Mouse (Mus musculus): ENCODE measurements at regions not wholly inside any gene's neighbourhood (a gene's known extent, or its start where the extent isn't known, plus 50 kb on each side); places are given as distances from the start of the nearest gene placed in this dataset.
A peak's percentile ranks its signal among the peaks of the same experiment; 100 is the strongest.

DNA sequence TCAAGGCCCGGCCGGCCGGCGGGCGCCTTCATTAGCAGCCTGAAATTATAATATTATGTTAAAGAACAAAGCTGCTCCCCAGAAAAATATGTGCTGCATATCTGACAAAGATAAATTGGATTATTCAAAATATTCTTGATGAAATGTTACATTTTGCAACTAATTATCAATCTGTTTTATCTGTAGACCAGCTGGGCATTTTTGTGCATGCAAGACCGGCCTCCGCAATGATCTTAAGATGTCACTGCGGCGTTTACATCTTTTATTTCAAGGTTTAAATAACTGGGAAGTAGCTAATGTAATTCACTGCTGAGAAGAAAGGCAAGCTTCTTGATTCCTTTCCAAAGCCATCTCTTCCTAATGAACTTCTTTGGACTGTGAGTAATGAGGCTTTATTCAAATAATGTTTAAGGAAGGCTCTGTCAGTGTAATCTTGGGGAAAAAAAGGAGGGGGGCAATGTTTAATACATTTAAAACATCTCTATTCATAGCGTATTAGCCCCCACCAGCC lies 137.7 kb upstream of the Mki67 start:
- Histone ChIP-seq H3K27me3 (ENCODE audit: control insufficient read depth, insufficient read depth, low read length) (peaks cover 4% of the 10 kb centered on the region), H3K36me3 (ENCODE audit: control insufficient read depth, insufficient read depth, low read length) (no peaks in the 10 kb centered on the region), H3K4me2 (ENCODE audit: low read depth, low read length, severe bottlenecking) (peak overlapping the region; percentile 48), H3K27ac (ENCODE audit: low read depth, low read length) (no peak overlapping the region), H3K9ac (ENCODE audit: low read length) (no peak overlapping the region), H3K4me1 (replicated peaks; ENCODE audit: control insufficient read depth, insufficient read depth, low read length) (peaks cover 5% of the 10 kb centered on the region; the same call in 1 of the 2 replicates), H3K4me3 (ENCODE audit: low read depth, low read length) (peak overlapping the region; percentile 17; the same call in 1 of the 2 replicates), H3K9me3 (ENCODE audit: control insufficient read depth, low read length) (no peaks in the 10 kb centered on the region)
- ATAC-seq (replicated peaks; ENCODE audit: low FRiP score) (no peak; the same call in 1 of the 2 replicates), DNase-seq (ENCODE audit: low spot score) (no peak)
- 11% methylated on average over 10 of the region's 10 CpGs for WGBS

DNA sequence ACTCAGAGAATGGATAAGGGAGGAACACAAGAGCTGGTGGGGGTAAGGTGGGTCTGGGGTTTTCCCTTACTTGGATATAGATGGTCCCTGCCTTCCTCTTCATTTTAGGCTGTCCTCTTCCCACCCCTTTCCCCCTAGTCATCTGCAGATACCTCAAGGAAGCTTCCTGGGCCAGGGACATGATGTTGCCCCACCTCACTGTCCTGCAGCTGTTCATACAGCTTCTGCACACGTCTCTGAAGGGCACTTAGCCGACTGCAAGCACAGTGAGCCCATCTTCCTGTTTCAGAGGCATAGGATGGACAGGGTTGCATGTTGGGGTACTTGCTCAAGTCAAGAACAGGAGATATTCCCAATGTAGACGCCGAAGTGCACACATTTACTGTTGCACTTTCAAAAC lies 144.1 kb upstream of the Mki67 start:
- no peak for DNase-seq (ENCODE audit: low spot score)
- WGBS, result 61% methylated on average over 4 of the region's 4 CpGs
- Histone ChIP-seq H3K9ac (ENCODE audit: low read length) (no peak overlapping the region), H3K4me1 (replicated peaks; ENCODE audit: control insufficient read depth, insufficient read depth, low read length) (peaks cover 3% of the 10 kb centered on the region; the same call in 1 of the 2 replicates), H3K36me3 (ENCODE audit: control insufficient read depth, insufficient read depth, low read length) (no peaks in the 10 kb centered on the region), H3K9me3 (ENCODE audit: control insufficient read depth, low read length) (no peaks in the 10 kb centered on the region), H3K27ac (ENCODE audit: low read depth, low read length) (no peak overlapping the region), H3K4me2 (ENCODE audit: low read depth, low read length, severe bottlenecking) (no peak overlapping the region), H3K4me3 (ENCODE audit: low read depth, low read length) (no peak overlapping the region), H3K27me3 (ENCODE audit: control insufficient read depth, insufficient read depth, low read length) (no peaks in the 10 kb centered on the region; the same call in 1 of the 2 replicates)
- no peak for ATAC-seq (replicated peaks; ENCODE audit: low FRiP score)

DNA sequence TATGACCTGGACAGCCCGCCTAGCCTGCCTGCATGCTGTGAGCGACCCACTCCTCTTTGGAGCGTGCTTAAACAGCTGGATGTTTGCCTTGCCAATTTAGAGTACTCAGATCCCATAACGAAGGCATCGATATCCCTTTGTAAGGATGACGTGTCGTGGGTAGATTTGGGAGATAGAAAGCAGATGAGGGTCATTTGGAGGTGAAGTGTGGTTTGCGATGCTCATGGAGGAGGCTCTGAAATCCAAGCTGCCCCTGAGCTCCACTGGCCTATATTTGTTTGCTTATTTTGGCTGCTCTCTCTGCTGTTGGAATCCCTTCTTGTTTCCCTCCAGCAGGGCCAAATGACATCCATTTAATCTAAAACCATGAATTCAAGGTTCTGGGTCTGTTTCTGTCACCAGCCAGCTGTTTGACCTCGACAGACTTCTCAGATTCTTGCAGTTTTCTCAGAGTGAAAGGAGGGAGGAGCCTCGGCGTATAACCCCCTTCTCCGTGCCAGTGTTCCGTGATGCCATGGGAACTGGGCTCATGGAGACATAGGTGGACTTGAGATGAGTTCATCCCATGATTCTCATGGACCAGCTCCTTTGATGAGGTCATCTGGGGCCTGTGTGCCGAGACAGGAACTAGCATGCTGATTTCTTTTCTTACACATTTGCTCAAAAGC lies 144.7 kb upstream of the Mki67 start:
- Histone ChIP-seq H3K36me3 (ENCODE audit: control insufficient read depth, insufficient read depth, low read length) (no peaks in the 10 kb centered on the region), H3K27me3 (ENCODE audit: control insufficient read depth, insufficient read depth, low read length) (no peaks in the 10 kb centered on the region; the same call in 1 of the 2 replicates), H3K4me1 (replicated peaks; ENCODE audit: control insufficient read depth, insufficient read depth, low read length) (peaks cover 3% of the 10 kb centered on the region; the same call in 1 of the 2 replicates), H3K9me3 (ENCODE audit: control insufficient read depth, low read length) (no peaks in the 10 kb centered on the region), H3K4me3 (ENCODE audit: low read depth, low read length) (no peak overlapping the region), H3K27ac (ENCODE audit: low read depth, low read length) (no peak overlapping the region), H3K9ac (ENCODE audit: low read length) (no peak overlapping the region), H3K4me2 (ENCODE audit: low read depth, low read length, severe bottlenecking) (no peak overlapping the region)
- no peak for ATAC-seq (replicated peaks; ENCODE audit: low FRiP score)
- DNase-seq (ENCODE audit: low spot score), result no peak
- WGBS, result 59% methylated on average over 14 of the region's 14 CpGs

DNA sequence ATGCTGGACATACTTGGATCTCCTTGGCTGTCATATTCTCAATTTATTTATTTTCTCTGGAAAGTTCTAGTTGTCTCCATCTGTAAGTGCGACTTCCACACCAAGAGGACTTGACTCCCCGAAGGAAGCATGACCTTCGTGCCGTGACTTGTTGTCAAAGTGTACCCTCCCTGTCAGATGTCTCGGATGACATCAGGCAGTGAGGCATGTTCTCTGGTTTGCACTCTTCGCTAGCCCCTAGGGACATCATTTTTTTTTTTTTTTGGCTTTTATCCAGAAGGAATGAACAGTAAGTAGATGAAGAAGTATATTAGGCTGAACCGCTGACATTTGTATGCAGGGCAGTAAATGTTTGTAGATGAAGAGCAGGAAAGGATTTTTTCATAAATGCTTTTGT lies 145.2 kb upstream of the Mki67 start:
- no peak overlapping the region for H3K4me3 ChIP-seq (ENCODE audit: low read depth, low read length)
- H3K9me3 ChIP-seq (ENCODE audit: control insufficient read depth, low read length), result no peaks in the 10 kb centered on the region
- no peaks in the 10 kb centered on the region for H3K27me3 ChIP-seq (ENCODE audit: control insufficient read depth, insufficient read depth, low read length)
- no peak overlapping the region for H3K27ac ChIP-seq (ENCODE audit: low read depth, low read length)
- no peaks in the 10 kb centered on the region for H3K36me3 ChIP-seq (ENCODE audit: control insufficient read depth, insufficient read depth, low read length)
- ATAC-seq (replicated peaks; ENCODE audit: low FRiP score) (no peak), DNase-seq (ENCODE audit: low spot score) (no peak)
- WGBS, result 77% methylated on average over 7 of the region's 7 CpGs
- no peak overlapping the region for H3K4me2 ChIP-seq (ENCODE audit: low read depth, low read length, severe bottlenecking)
- H3K4me1 ChIP-seq (replicated peaks; ENCODE audit: control insufficient read depth, insufficient read depth, low read length), result peaks cover 3% of the 10 kb centered on the region; the same call in 1 of the 2 replicates
- no peak overlapping the region for H3K9ac ChIP-seq (ENCODE audit: low read length)

DNA sequence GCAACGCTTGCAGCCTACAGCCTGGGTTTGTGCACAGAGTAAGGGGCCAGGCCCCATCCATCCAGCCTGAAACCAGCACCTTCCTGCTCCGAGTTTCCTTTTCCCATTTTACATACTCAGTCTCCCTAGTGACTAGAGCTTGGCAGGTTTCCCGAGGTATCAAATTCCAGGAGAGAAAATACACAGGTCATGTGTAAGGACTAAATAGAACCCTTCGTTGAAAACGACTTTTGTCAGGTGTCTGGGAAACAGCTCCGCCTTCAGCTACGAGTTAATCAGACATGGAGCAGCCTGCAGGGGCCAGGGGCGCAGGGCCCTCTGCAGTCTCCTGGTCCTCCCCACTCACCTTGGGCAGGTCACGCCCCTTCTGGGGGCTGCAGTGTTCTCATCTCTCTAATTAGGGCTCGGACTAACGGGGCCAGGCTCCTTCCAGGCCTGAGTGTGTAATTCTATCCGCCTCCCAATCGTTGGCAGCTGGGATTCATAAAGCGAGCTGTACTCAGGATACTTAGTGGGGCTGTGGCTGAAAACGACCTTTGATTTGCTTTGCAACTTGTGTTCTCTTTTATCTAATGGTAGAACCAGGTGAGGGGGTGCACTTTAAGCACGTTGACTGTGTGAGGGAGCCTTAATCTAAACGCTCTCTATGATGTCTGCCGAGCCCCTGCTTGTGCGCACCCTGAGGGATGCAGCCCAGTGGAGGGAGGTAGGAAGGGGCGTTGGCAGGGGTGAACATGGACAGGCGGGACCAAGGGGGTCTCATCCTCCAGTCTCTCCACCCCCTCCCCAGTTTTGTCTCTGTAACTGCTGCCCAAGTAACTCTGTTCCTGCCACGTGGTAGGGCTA lies 147.6 kb upstream of the Mki67 start:
- Histone ChIP-seq H3K4me3 (ENCODE audit: low read depth, low read length) (no peak overlapping the region), H3K4me2 (ENCODE audit: low read depth, low read length, severe bottlenecking) (no peak overlapping the region), H3K4me1 (replicated peaks; ENCODE audit: control insufficient read depth, insufficient read depth, low read length) (peaks cover 3% of the 10 kb centered on the region; the same call in 1 of the 2 replicates), H3K27me3 (ENCODE audit: control insufficient read depth, insufficient read depth, low read length) (no peaks in the 10 kb centered on the region), H3K9ac (ENCODE audit: low read length) (no peak overlapping the region), H3K27ac (ENCODE audit: low read depth, low read length) (no peak overlapping the region), H3K9me3 (ENCODE audit: control insufficient read depth, low read length) (no peaks in the 10 kb centered on the region), H3K36me3 (ENCODE audit: control insufficient read depth, insufficient read depth, low read length) (no peaks in the 10 kb centered on the region)
- 36% methylated on average over 22 of the region's 22 CpGs for WGBS
- peak; percentile 56 for DNase-seq (ENCODE audit: low spot score)
- 0 out of 2 replicates have a peak, but pooled peaks have one; percentile 36 for ATAC-seq (replicated peaks; ENCODE audit: low FRiP score)

DNA sequence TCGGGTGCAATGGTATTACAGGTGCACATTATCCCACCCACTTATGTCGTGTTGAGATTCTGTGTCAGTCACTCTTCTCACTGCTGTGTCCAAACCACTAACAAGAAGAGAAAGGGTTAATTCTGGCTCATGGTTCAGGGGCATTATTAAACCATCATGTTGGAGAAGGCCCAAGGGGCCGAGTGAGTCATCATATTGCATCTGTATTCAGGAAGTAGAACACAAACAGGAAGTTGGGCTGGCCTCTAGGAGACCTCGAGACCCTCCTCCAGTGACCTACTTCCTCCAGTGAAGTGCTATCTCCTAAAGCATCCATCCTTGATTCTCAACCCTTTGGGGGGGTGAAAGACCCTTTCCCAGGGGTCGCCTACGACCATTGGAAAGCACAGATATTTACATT lies 154.8 kb upstream of the Mki67 start:
- 82% methylated on average over 6 of the region's 6 CpGs for WGBS
- ATAC-seq (replicated peaks; ENCODE audit: low FRiP score) (no peak), DNase-seq (ENCODE audit: low spot score) (no peak)
- H3K27me3 ChIP-seq (ENCODE audit: control insufficient read depth, insufficient read depth, low read length), result no peaks in the 10 kb centered on the region
- no peaks in the 10 kb centered on the region for H3K9me3 ChIP-seq (ENCODE audit: control insufficient read depth, low read length)
- H3K4me2 ChIP-seq (ENCODE audit: low read depth, low read length, severe bottlenecking), result no peak overlapping the region
- H3K4me1 ChIP-seq (replicated peaks; ENCODE audit: control insufficient read depth, insufficient read depth, low read length), result no peaks in the 10 kb centered on the region
- H3K9ac ChIP-seq (ENCODE audit: low read length), result no peak overlapping the region
- H3K27ac ChIP-seq (ENCODE audit: low read depth, low read length), result no peak overlapping the region
- no peaks in the 10 kb centered on the region for H3K36me3 ChIP-seq (ENCODE audit: control insufficient read depth, insufficient read depth, low read length)
- H3K4me3 ChIP-seq (ENCODE audit: low read depth, low read length), result no peak overlapping the region

DNA sequence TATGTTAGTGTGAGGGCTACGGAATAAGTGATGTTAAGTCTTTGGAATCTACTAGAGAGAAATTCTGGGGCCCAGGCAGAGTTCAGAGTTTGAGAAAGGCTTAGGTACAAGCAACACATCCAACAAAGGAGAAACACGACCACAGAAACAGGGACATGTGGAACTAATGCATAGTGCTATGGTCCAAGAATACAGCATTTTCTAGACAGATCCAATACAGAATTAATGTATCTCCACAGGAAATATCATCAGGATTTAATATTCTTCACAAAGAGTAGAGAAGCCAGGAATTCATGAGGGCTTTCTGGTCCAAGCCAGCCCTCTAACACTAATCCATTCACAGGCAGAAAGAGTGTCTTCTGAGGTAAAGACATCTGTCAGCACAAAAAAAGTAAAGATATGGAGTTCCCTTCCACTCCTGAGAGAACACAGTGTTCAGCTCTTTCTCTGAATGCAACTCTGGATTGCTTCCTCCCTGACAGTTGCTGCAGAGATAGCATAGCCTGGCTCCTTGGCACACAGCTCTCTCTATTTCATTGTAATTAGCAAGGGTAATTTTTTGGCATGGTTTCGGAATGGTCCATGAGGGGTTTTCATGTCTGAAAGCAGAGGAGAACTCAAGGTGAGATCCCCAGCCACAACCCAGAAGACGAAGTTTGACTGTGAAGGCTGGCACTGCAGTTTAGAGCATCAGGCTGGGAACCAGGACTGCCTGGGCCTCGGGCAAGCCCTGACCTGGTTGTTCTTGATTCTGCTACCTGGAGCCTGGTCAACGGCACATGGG lies 161.1 kb upstream of the Mki67 start:
- H3K27me3 ChIP-seq (ENCODE audit: control insufficient read depth, insufficient read depth, low read length), result no peaks in the 10 kb centered on the region
- no peak overlapping the region for H3K4me3 ChIP-seq (ENCODE audit: low read depth, low read length)
- no peak overlapping the region for H3K4me2 ChIP-seq (ENCODE audit: low read depth, low read length, severe bottlenecking)
- H3K4me1 ChIP-seq (replicated peaks; ENCODE audit: control insufficient read depth, insufficient read depth, low read length), result no peaks in the 10 kb centered on the region
- H3K9ac ChIP-seq (ENCODE audit: low read length), result no peak overlapping the region
- H3K9me3 ChIP-seq (ENCODE audit: control insufficient read depth, low read length), result no peaks in the 10 kb centered on the region
- ATAC-seq (replicated peaks; ENCODE audit: low FRiP score) (no peak), DNase-seq (ENCODE audit: low spot score) (no peak)
- no peaks in the 10 kb centered on the region for H3K36me3 ChIP-seq (ENCODE audit: control insufficient read depth, insufficient read depth, low read length)
- 80% methylated on average over 6 of the region's 6 CpGs for WGBS
- no peak overlapping the region for H3K27ac ChIP-seq (ENCODE audit: low read depth, low read length)

DNA sequence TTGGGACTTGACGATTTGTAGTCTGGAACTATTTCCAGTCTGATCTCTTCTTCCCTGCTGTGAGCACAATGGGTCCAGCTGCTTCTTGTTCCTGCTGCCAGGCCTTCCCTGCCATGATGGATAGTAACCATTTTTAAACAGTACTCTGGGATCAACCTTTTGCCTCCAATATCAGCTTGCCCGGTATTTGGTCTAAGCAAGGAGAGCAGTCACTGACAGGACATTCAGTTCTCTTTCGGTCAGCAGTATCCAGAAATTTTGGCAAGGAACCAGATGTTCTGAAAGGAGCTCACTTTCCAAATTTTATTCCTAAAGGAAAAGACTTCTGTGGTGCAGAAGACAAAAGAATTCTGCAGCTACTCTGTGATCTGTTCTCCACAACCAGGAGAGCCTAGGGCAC lies 162.6 kb upstream of the Mki67 start:
- no peak for DNase-seq (ENCODE audit: low spot score)
- no peak for ATAC-seq (replicated peaks; ENCODE audit: low FRiP score)
- no peak overlapping the region for H3K9ac ChIP-seq (ENCODE audit: low read length)
- H3K36me3 ChIP-seq (ENCODE audit: control insufficient read depth, insufficient read depth, low read length), result no peaks in the 10 kb centered on the region
- H3K9me3 ChIP-seq (ENCODE audit: control insufficient read depth, low read length), result no peaks in the 10 kb centered on the region
- H3K27me3 ChIP-seq (ENCODE audit: control insufficient read depth, insufficient read depth, low read length), result no peaks in the 10 kb centered on the region
- no peak overlapping the region for H3K4me2 ChIP-seq (ENCODE audit: low read depth, low read length, severe bottlenecking)
- no peak overlapping the region for H3K4me3 ChIP-seq (ENCODE audit: low read depth, low read length)
- no peak overlapping the region for H3K27ac ChIP-seq (ENCODE audit: low read depth, low read length)
- H3K4me1 ChIP-seq (replicated peaks; ENCODE audit: control insufficient read depth, insufficient read depth, low read length), result no peaks in the 10 kb centered on the region
- 84% methylated on average over 3 of the region's 3 CpGs for WGBS
